Mouse (Mus musculus) G1E-ER4 (cell line): ENCODE measurements around the gene Pck2. TPM values are rescaled to one million over a fixed set of nuclear protein-coding genes. Genes with fewer than 3 reads are reported as not detected.

ENCODE experiments used
- GATA1 ChIP-seq: IDR thresholded peaks from one replicate; pipeline ENCODE4 v1.8.0; 2012; ENCODE audit warnings: low read length, inconsistent platforms
- polyA plus RNA-seq: library from polyadenylated mRNA; stranded (reverse); fragments of >175 nt; gene quantifications from 2 replicates; pipeline ENCODE4 v1.2.3, GENCODE M21; 2012

Gene Pck2
- 36.2 and 48.8 TPM in 2 replicates for polyA plus RNA-seq

DNA sequence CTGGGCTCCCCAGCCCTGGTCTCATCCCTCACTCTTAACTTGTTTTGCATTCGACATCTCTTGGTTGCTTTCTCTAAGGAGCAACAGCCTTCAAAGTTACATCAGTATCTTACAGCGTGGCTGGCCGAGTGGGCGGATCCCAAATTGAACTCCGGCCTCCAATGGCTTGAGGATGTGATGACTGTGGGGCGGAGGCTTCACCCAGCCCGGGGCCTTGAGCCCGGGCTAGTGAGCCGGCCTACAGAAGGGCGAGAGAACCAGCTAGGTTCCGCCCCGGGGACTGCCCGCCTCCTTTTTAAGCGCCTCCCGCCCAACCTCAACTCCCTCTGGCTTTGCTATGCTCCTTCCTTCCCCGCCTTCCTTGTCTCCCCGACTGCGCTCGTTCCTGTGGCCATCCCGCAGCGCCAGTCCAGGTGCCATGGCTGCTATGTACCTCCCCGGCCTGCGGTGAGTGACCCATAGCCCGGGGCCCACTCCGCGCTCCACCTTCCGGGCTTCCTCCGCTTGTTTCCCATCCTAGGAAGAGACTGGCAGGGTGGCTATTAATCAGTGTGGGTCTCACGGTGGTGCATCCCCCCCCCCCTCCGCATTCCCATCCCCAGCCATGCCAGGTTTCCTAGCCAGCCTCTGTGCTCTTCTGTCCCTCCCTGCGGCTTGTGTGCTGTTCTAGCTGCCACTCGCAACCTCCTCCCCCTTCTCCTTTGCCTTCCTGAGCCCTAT is at the start of gene Pck2:
TSS of gene Pck2 (plus strand) at position 200 of the 720 bp plus-strand sequence.
- TF ChIP-seq GATA1, result no peak

DNA sequence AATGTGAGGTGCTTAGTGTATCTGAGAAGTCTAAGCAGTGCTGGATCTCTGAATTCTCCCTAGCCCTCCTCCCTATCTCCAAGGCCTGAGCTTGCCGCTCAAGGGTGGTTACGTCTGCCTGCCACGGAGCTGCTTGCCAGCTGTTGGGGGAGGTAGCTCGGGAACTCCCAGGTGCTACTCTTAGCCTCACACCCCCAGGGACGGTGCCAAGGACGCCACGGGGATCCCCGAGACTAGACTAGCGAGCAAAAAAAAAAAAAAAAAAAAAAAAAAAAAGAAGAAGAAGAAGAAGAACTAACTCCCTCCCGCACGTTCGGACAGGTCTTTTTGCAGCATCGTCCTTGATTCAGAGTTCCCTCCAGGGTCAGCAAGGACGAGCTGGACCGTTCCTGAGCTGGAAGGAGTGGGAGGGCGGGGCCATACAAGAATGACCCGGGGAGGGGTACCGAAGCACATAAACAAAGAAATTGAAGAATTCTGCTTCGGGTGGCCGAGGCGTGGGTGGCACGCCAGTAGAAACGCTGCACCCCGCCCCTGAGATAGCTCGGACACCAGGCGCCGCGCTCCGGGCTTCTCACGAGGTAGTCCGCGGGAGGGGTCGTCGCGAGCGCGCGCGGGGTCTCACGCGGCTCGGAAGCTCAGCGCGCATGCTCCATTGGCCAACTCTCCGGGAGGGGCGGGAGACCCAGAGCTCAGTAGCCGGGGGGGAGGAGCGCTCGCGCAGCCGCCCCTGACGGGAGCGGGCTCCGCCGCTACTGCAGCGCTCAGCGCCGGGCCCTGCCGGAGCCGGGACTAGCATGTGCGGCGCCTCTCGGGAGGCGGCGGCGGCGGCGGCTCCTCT is 49.5 kb upstream of the Pck2 start, which contains the start of gene Carmil3:
TSS of gene Carmil3 (plus strand) at position 291 of the 841 bp plus-strand sequence.
- TF ChIP-seq GATA1, result no peak

DNA sequence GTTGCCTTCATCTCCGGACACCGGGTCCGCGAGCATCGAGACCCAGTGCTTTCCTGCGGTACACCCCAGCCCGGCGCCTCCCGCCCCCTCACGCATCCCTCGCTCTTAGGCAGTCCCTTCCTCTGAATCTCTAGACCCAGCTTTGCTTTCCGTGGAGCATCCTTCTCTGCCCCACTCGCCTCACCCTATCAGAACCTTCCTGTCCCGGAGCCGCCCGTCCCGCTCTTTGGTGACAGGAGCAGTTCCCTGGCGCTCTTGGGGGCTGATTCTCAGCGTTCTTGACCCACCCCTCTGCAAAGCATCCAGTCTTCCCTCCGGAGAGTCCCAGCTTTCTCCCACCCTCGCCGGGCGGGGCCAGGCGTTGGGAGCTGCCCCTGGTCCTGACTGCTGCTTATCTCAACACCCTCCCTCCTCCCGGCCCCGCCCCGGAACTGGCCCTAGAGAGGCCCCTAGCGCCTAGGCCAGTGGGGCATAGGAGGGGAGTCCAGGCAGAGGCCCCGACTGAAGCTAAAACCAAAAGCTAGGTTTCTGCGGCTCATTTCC is 48.7 kb upstream of the Pck2 start:
- no peak for TF ChIP-seq GATA1

DNA sequence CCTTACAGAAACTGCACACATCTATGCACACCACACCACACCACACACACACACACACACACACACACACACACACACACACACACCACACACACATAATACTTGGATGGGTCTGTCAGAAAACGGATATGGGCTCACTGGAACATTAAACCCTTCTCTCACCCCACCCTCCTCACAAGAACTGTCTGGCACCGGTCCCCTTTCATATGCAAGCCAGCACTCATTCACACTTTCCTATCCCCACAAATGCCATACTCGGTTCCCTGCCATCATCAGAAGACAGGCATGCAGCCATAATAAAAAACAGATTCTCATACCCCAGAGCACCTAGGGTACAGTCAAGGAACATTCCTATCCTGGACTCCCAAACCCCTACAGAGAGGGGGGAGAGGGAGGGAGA is 48.0 kb upstream of the Pck2 start:
- no peak for TF ChIP-seq GATA1

DNA sequence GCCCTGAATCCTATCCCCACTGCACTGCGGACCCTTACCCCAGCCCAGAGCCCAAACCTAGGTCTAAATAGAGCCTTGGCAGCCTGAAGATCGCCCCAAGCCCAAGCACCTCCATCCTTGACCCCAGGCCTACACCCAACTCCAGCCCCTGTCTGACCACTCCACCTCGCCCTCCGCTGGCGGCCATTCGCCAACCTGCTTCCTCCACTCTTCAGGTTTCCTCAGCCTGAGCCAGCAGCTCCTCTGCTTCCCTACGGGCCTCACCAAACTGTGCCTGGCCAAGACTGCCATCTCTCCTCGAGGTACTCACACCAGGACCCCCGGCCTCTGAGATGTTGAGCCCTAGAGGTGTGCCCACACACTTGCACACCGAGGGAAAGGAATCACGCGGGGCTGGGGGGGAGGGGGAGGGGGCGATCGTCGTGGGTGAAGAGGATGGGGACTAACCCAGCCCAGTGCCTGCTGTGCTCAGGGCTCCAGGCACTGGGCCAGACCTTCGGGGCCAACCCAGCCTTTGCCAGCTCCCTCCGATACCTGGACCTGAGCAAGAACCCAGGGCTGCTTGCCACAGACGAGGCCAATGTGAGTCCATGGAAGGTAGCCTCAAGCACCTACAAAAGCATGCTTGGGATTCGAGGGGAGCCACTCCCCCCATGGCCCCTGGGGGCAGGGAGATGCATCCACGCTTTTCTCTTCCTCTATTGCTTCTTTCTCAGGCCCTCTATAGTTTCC is 44.4 kb upstream of the Pck2 start:
- no peak for TF ChIP-seq GATA1

DNA sequence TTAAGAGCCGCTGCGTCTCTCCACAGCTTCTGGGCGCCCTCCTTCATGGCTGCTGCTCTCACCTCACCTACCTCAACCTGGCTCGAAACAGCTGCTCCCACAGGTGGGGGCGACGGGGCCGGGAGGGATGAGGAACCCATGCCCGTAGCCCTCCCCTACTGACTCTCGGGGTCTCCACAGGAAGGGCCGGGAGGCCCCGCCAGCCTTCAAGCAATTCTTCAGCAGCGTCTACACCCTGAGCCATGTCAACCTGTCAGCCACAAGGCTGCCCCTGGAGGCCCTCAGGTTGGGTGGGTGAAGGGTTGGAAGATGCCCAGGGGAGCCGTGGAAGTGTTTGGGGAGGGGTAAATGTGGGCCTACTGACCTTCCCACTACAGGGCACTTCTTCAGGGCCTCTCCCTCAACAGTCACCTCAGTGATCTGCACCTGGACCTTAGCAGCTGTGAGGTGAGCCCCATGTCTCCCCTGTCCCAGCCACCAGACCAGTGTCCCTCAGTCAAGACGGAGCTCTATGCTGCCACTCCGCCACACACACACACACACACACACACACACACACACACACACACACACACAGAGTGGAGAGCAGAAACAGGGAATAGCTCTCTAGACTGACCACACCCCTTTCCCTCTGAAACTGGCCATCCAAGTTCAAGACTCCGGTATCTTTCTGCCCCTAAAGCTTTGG is 43.2 kb upstream of the Pck2 start:
- no peak for TF ChIP-seq GATA1

DNA sequence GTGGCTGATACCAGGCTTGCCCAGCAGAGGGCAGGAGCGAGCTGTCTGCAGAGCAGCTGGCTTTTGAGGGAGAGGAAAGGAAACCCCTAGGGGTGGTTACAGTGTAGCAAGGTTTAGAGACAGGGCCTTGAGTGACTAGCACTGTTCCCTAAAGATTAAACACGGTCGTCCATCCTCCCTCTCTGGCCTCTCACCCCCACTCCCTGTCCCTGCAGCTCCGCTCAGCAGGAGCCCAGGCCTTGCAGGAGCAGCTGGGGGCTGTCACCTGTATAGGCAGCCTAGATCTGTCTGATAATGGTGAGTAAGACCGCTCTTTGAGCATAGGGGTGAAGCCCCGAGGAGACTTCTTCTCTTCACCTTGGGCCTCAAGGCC is 42.6 kb upstream of the Pck2 start:
- TF ChIP-seq GATA1, result no peak

DNA sequence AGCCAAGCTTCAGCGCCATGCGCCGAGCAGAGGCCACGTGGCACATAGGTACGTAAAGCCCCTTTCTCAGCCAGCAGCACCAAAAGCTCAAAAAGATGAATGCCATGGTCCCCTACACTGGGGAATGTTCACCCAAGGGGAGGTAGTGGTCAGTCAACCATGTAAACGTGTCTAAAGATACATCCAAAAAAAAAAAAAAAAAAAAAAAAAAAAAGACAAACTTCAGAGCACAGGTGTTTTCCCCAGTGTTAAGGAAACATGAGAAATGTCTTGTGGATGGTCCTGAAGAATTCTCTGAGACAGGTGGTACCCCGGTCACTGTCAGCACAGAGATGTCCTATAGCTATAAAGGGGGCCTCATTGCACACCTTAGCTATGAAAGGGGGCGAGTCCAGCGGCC is 34.5 kb upstream of the Pck2 start:
- no peak for TF ChIP-seq GATA1

DNA sequence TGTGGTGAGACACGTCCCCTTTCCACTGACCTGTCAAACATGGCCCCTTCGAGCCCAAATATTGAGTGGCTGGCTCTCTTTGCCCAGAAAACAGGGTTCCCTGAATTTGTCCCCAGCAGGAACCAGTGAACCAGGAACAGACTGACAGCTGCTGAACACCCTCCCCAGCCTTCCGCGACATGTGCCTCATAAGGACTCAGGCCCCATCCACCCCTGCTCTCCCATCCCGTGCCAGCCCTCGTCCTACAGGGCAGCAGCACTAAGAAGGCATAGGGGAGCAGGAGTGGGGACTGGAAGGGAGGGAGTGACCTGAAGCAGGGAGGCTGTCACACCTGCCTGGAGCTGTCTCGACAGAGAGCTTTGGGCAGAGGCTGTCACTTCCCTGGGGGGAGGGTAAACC is 32.3 kb upstream of the Pck2 start:
- no peak for TF ChIP-seq GATA1

DNA sequence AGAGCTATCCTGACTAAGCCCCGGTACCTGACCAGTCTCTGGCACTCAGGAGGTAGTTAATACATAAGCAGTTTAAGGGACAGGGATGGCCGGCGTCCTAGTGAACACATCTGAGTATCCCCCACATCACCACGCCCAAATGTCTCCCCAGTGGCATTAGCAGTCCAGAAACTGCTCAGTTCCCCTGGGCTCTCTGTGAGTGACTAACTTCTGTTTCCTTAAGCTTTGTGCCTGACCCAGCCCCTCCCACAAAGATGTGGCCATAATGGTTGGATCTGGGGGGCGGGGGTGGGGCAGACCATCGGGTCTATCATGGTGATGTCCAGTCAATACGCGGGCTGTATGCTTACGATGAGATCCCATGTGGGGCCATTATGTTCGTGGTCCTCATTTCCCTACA is 30.5 kb upstream of the Pck2 start:
- no peak for TF ChIP-seq GATA1

DNA sequence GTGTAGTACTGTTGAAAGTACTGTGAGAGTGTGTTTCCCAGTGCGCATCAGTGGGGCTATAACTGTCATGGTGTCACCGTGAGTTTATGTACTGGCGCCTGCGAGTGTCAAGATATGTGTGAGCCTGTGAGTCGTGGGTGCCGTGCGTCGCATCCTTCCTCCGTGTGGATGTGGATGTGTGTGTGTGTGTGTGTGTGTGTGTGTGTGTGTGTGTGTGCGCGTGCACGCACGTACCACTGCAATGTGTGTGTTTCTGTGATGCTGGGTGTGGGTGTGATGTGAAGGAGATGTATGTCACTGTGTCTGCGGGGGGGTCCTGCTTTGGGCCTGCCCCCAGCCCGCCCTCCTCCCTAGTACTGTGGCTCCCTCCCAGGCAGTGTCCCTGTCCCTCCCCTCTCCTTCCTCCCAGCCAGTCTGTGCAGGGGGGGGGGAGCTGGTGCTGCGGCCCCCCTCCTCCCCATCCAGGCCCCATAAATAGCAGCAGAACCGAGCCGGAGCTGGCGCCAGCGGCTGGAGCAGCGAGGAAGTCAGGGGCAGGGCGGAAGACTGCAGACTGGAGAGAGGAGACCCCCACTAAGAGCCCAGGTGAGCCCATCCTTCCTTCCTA is 29.8 kb upstream of the Pck2 start, which contains the start of gene Cpne6:
TSS of gene Cpne6 (plus strand) at position 321 of the 607 bp plus-strand sequence.
- TF ChIP-seq GATA1, result no peak

DNA sequence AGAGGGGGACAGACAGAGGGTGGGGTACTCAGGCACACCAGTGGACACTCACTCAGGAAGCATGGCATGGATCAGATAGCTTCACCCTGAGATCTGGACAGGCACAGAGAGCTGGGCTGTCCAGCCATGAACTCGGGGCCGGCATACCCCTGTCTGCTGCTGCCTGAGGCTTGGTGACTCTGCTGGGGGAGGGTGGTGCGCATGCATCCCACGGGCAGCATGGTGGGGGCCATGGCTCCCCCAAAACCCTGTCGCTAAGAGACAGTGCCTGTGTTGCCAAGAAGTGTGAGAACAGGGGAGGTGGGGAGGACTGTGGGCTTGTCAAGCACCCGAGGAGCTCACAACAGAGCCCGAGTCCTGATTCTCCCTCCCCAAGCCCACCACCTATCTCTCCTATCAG is 29.0 kb upstream of the Pck2 start:
- TF ChIP-seq GATA1, result no peak

DNA sequence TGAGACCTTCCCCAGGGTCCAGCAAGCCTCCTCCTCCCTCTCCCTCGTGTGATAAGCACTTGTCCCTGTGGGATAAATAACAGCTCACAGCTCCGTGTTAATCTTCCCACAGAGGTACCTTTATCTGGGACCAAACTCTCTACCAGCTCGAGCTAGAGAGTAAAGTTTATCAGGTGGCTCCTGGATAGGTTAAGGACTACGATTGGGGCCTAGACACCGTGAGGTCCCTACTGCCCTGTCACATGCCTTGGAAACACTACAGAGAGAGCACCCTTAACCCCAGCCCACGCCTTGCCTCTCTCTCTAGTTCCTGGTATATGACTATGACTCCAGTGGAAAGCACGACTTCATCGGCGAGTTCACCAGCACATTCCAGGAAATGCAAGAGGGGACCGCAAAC is 26.1 kb upstream of the Pck2 start:
- TF ChIP-seq GATA1, result no peak

DNA sequence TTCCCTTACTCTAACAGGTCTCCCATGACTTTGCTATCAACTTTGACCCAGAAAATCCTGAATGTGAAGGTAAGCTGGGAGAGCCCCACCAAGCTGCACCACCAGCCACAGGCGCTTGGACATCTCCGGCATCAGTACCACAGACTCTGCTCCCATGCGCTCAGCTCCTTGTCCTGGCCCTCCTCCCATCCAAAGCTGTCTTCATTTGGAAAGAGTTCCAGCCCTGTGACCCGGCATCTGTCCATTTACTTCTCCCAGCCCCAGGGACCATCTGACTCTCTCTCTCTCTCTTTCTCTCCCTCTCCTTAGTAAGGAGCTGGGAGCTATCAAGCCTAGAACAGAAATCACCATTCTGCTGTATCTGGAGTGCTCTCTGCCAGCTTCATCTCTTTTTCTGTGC is 24.2 kb upstream of the Pck2 start:
- no peak for TF ChIP-seq GATA1

DNA sequence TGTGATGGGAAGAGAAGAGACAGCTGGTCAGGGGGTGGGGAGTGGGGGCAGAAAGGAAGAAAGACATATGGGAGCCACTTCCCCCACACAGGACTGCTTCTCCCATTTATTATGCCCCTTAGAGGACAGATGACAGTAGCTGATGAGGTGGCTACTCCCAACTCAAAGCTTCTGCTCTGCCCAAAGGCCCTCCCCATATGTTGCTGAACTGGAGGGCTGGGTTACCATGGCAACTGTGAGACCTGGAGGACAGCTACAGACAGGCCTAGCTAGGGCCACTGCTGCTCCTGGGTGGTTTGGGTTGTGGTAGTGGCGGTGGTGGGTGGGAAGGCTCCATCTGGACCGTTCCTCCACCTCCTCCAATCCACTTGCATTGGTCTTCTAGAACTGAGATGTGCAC is 21.2 kb upstream of the Pck2 start:
- no peak for TF ChIP-seq GATA1

DNA sequence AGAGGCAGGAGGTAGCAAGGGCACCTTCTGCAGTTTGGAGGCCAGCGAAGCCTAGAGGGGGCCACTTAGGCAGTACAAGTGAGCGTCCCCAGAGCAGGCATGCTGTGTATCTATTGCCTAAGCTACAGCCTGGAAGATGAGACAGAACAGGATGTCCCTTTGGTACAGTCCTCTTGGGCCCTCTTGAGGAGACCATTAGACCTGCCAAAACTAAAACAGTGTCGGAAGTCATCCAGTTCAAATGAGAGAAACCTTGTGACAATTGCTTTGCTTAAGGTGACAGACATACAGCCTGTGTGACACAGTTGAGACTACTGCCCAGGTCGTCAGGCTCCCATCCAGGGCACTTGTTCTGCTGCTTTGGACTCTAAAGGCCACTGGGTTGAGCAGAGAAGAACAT is 20.5 kb upstream of the Pck2 start:
- no peak for TF ChIP-seq GATA1
